Mouse (Mus musculus) forebrain, embryonic 14.5 days (tissue): Measurements from ENCODE around the gene Syngr3. TPM values are rescaled to one million over a fixed set of nuclear protein-coding genes. Genes with fewer than 3 reads are reported as not detected.
A peak's percentile ranks its signal among the peaks of the same experiment; 100 is the strongest.

ENCODE experiments used
- ATAC-seq: fragments of 200-750 bp; cut with Nextera tagmentation; 2 replicates; pipeline ENCODE4 v1.8.0; 2017; ENCODE audit warnings: mild to moderate bottlenecking, moderate library complexity
- DNase-seq: peaks from one replicate; pipeline ENCODE4 v3.0.0-alpha.2; 2015; ENCODE audit warnings: low spot score
- H3K27ac ChIP-seq: fragments of 300-500 bp; sonication (generic); 2 replicates; pipeline ENCODE4 v1.5.1; 2014; ENCODE audit warnings: low read depth, mild to moderate bottlenecking, control low read depth, low read length, moderate library complexity
- H3K27me3 ChIP-seq: fragments of 300-500 bp; sonication (generic); replicated peaks from 2 replicates; pipeline ENCODE4 v1.6.1; 2014; ENCODE audit warnings: low read length, control low read depth, mixed read lengths; ENCODE audit not compliant: control insufficient read depth, insufficient read depth
- H3K36me3 ChIP-seq: fragments of 300-500 bp; sonication (generic); 2 replicates; pipeline ENCODE4 v1.6.1; 2014; ENCODE audit warnings: low read length, control low read depth; ENCODE audit not compliant: control insufficient read depth, insufficient read depth
- H3K4me1 ChIP-seq: fragments of 300-500 bp; sonication (generic); 2 replicates; pipeline ENCODE4 v1.6.1; 2014; ENCODE audit warnings: antibody characterized with exemption, low read length, control low read depth; ENCODE audit not compliant: control insufficient read depth, insufficient read depth
- H3K4me2 ChIP-seq: fragments of 300-500 bp; sonication (generic); 2 replicates; pipeline ENCODE4 v1.6.1; 2014; ENCODE audit warnings: mild to moderate bottlenecking, control low read depth, low read length
- H3K4me3 ChIP-seq: fragments of 300-500 bp; sonication (generic); 2 replicates; pipeline ENCODE4 v1.5.1; 2014; ENCODE audit warnings: low read depth, low read length, control low read depth
- H3K9ac ChIP-seq: fragments of 300-500 bp; sonication (generic); 2 replicates; pipeline ENCODE4 v1.6.1; 2014; ENCODE audit warnings: mild to moderate bottlenecking, low read length, control low read depth, moderate library complexity
- H3K9me3 ChIP-seq: fragments of 300-500 bp; sonication (generic); replicated peaks from 2 replicates; pipeline ENCODE4 v1.6.1; 2016; ENCODE audit warnings: low read length, control low read depth, mixed read lengths; ENCODE audit not compliant: control insufficient read depth
- WGBS: fragments of 180-500 bp; shearing (Covaris S2); extraction: QIAGEN DNeasy Blood & Tissue Kit; methylation state at CpG from one replicate; pipeline ENCODE4 v1.1.7; 2014; 5-methylcytosine and 5-hydroxymethylcytosine counted together
- polyA plus RNA-seq: library from polyadenylated mRNA; unstranded; fragments of >200 nt; fragmentation: Nextera tagmentation; extraction: Ambion mirVana; gene quantifications from 2 replicates; pipeline ENCODE4 v1.2.1, GENCODE M21; 2014

The Syngr3 gene
- polyA plus RNA-seq, 1 experiment from 2014 or later: 105 TPM

- H3K4me2 ChIP-seq: no peak overlapping the region
- ATAC-seq (no peak), DNase-seq (peak; percentile 57)
- WGBS: 35% methylated on average over 2 of the region's 2 CpGs
- no peak overlapping the region for H3K4me3 ChIP-seq
- H3K27me3 ChIP-seq: no peaks in the 10 kb centered on the region
- no peak overlapping the region for H3K27ac ChIP-seq
- peaks cover 14% of the 10 kb centered on the region for H3K36me3 ChIP-seq
- peaks cover 2% of the 10 kb centered on the region for H3K4me1 ChIP-seq
- H3K9me3 ChIP-seq: no peaks in the 10 kb centered on the region
- no peak overlapping the region for H3K9ac ChIP-seq
Observed at GRCm38 (mm10) chr17:24708646-24709045, 18.9 kb upstream of the Syngr3 start.

GRCm38 (mm10) chr17:24707801-24708425 lies 18.2 kb upstream of the Syngr3 start:
- no peak for DNase-seq
- peak overlapping the region; percentile 81 for H3K4me2 ChIP-seq
- peaks cover 18% of the 10 kb centered on the region for H3K36me3 ChIP-seq
- WGBS: 7% methylated on average over 24 of the region's 24 CpGs
- peak; percentile 57 for ATAC-seq
- H3K4me1 ChIP-seq: peaks cover 2% of the 10 kb centered on the region
- H3K27ac ChIP-seq: peak overlapping the region; percentile 72; the same call in 1 of the 2 replicates
- H3K4me3 ChIP-seq: peak overlapping the region; percentile 65
- H3K9me3 ChIP-seq: no peaks in the 10 kb centered on the region
- H3K27me3 ChIP-seq: no peaks in the 10 kb centered on the region
- H3K9ac ChIP-seq: peak overlapping the region; percentile 69

GRCm38 (mm10) chr17:24706982-24707800 lies 17.4 kb upstream of the Syngr3 start, which contains the start of gene Tbl3:
Tbl3 (minus strand) TSS chr17:24707660.
- H3K9ac ChIP-seq: peak within 1 kb of the TSS; percentile 69
- H3K27ac ChIP-seq: peak within 1 kb of the TSS; percentile 72
- no peaks in the 10 kb centered on the region for H3K27me3 ChIP-seq
- no peaks in the 10 kb centered on the region for H3K9me3 ChIP-seq
- H3K36me3 ChIP-seq: peaks cover 25% of the 10 kb centered on the region
- WGBS: 4% methylated on average over 32 of the region's 32 CpGs
- ATAC-seq (peak; percentile 96), DNase-seq (peak; percentile 98)
- H3K4me1 ChIP-seq: peaks cover 2% of the 10 kb centered on the region
- peak within 1 kb of the TSS; percentile 65 for H3K4me3 ChIP-seq
- H3K4me2 ChIP-seq: peak within 1 kb of the TSS; percentile 81

GRCm38 (mm10) chr17:24705821-24706220 lies 16.1 kb upstream of the Syngr3 start:
- ATAC-seq (no peak), DNase-seq (no peak)
- Histone ChIP-seq H3K27me3 (no peaks in the 10 kb centered on the region), H3K36me3 (peaks cover 38% of the 10 kb centered on the region), H3K4me2 (no peak overlapping the region), H3K9ac (no peak overlapping the region), H3K9me3 (no peaks in the 10 kb centered on the region), H3K27ac (no peak overlapping the region), H3K4me1 (peaks cover 2% of the 10 kb centered on the region), H3K4me3 (no peak overlapping the region)
- WGBS: 95% methylated on average over 3 of the region's 3 CpGs

GRCm38 (mm10) chr17:24701251-24701650 lies 11.5 kb upstream of the Syngr3 start:
- Histone ChIP-seq H3K27ac (no peak overlapping the region), H3K4me1 (peaks cover 6% of the 10 kb centered on the region; the same call in 1 of the 2 replicates), H3K27me3 (no peaks in the 10 kb centered on the region), H3K4me3 (no peak overlapping the region), H3K9ac (no peak overlapping the region), H3K4me2 (no peak overlapping the region), H3K36me3 (peaks cover 51% of the 10 kb centered on the region), H3K9me3 (no peaks in the 10 kb centered on the region)
- DNase-seq: no peak
- WGBS: 91% methylated on average over 9 of the region's 9 CpGs
- no peak for ATAC-seq

GRCm38 (mm10) chr17:24699473-24699872 lies 9.7 kb upstream of the Syngr3 start:
- Histone ChIP-seq H3K27me3 (no peaks in the 10 kb centered on the region), H3K9ac (no peak overlapping the region), H3K4me1 (peaks cover 11% of the 10 kb centered on the region), H3K4me3 (no peak overlapping the region), H3K9me3 (no peaks in the 10 kb centered on the region), H3K36me3 (peaks cover 45% of the 10 kb centered on the region), H3K27ac (no peak overlapping the region), H3K4me2 (no peak overlapping the region)
- DNase-seq: no peak
- WGBS: 83% methylated on average over 2 of the region's 2 CpGs
- no peak for ATAC-seq

GRCm38 (mm10) chr17:24698715-24699114 lies 9.0 kb upstream of the Syngr3 start:
- Histone ChIP-seq H3K4me2 (no peak overlapping the region), H3K36me3 (peaks cover 37% of the 10 kb centered on the region), H3K9ac (no peak overlapping the region), H3K27ac (no peak overlapping the region), H3K4me3 (no peak overlapping the region), H3K4me1 (peaks cover 11% of the 10 kb centered on the region), H3K9me3 (no peaks in the 10 kb centered on the region), H3K27me3 (no peaks in the 10 kb centered on the region)
- WGBS: 67% methylated on average over 9 of the region's 9 CpGs
- DNase-seq (no peak), ATAC-seq (no peak)

GRCm38 (mm10) chr17:24697985-24698384 lies 8.2 kb upstream of the Syngr3 start:
- Histone ChIP-seq H3K27ac (no peak overlapping the region), H3K9ac (no peak overlapping the region), H3K27me3 (no peaks in the 10 kb centered on the region), H3K4me3 (no peak overlapping the region), H3K9me3 (no peaks in the 10 kb centered on the region), H3K36me3 (peaks cover 38% of the 10 kb centered on the region), H3K4me1 (peaks cover 11% of the 10 kb centered on the region), H3K4me2 (no peak overlapping the region)
- ATAC-seq: no peak
- DNase-seq: no peak
- 15% methylated on average over 5 of the region's 5 CpGs for WGBS
